Mouse (Mus musculus) kidney, postnatal 36 days (tissue): ENCODE data around the gene Olfr1322.

Source experiments
- DNase-seq, 2 experiments: peaks; one replicate each; pipeline ENCODE4 v3.0.0; 2021 to 2022; ENCODE audit warnings: mixed read lengths in 2 of 2

Olfr1322 gene

DNA sequence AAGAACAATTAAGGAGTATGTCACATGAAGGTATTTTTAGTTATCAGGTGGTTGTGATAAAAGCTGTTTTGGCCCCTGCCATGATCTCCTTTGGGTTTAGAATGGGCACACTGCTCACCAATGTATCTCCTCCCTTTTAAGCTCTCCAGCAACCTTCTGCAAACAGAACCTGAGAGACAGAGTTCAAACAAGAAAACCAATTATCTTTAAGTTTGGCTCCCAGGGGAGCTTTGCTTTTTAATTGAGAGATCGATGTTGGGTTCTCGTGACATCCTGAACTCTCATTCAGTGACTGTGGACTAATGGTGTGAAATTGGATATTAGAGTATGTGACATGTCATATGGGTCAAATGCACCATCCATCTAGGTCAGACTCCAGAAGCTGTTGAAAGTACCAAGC is at the start of gene Olfr1322:
Gene Olfr1322 (minus strand): TSS at position 101 of the 400 bp plus-strand sequence.
- DNase-seq, result no peak

GRCm38 (mm10) chrX:49877651-49878349 is 13.5 kb downstream of the Olfr1322 start:
- DNase-seq, result no peak
